Mouse (Mus musculus) thymus, postnatal 14 days (tissue): ENCODE results near the gene Vkorc1l1.
A peak's percentile ranks its signal among the peaks of the same experiment; 100 is the strongest.

ENCODE experiments used
- DNase-seq: peaks from one replicate; pipeline ENCODE4 v3.0.0; 2021

Gene Vkorc1l1

GRCm38 (mm10) chr5:130003229-130003628 lies 61.5 kb downstream of the Vkorc1l1 start:
- no peak for DNase-seq

DNA sequence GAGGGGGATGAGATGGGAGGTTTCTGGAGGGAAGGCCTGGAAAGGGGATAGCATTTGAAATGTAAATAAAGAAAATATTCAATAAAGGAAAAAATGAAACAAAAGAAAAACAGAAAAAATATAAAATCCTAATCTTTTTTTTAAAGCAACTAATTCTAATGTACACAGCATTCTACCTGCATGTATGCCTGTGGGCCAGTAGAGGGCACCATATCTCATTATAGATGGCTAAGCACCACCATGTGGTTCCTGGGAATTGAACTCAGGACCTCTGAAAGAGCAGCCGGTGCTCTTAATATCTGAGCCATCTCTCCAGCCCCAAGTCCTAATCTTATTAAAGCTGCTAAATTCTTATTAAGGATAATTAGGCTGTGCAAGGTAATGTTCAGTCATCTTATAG lies 65.6 kb downstream of the Vkorc1l1 start:
- no peak for DNase-seq

DNA sequence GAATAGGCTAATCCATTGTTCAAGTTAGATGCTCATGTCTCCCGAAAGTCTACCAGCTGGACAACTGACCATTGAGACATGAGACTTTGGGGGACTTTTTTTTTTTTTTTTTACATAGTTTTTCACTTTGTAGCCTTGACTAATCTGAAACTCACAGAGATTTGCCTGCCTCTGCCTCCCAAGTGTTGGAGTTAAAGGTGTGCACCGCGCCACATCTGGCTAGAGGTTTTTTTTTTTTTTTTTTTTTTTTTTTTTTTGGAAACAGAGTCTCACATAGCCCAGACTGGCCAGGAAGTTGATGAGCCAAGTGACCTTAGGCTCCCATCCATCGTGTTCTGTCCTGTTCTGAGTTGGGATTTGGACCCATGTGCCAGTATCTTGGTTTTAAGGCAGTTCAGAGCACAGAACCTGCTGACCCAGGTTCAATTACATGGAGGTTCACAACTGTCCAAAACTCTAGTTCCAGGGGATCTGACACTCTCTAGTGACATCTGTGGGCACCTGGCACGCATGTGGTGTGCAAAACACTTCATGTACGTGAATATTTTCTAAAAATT lies 66.3 kb downstream of the Vkorc1l1 start:
- no peak for DNase-seq

DNA sequence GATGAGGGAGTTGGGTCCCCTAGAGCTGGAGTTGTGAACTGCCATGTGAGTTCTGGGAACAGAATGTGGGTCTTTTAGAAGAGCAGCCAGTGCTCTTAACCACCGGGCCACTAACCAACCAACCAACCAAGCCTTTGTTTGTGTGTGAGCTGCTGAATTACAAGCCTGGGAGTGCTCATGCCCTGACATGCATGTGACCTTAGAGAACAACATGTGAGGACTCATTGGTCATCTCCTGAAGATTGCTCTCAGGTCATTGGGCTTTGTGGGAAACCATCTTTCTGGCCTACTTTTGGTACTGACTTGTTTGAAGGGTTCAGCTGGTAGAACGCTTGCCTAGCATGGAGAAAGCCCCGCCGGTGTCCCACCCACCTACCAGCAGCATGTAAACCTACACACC lies 68.0 kb downstream of the Vkorc1l1 start:
- DNase-seq = no peak

GRCm38 (mm10) chr5:130010961-130011360 lies 69.2 kb downstream of the Vkorc1l1 start:
- DNase-seq = no peak

DNA sequence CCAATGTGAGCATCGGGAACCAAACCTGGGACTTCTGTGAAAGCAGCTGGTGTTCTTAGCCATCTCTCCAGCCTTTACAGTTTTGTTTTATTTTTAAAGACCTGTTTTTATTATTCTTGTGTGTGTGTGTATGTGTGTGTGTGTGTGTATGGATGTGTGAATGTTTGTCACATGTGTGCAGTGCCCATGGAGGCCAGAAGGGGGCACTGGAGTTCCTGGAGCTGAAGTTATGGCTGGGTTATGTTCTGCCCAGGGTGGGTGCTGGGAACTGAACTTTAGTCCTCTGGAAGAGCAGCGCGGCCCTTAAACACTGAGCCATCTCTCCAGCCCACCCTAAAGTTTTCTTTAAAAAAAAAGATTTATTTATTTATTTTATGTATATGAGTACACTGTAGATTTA lies 73.3 kb downstream of the Vkorc1l1 start:
- no peak for DNase-seq

GRCm38 (mm10) chr5:130019461-130019860 lies 77.7 kb downstream of the Vkorc1l1 start:
- DNase-seq = no peak

GRCm38 (mm10) chr5:130021361-130021966 lies 79.7 kb downstream of the Vkorc1l1 start:
- no peak for DNase-seq

DNA sequence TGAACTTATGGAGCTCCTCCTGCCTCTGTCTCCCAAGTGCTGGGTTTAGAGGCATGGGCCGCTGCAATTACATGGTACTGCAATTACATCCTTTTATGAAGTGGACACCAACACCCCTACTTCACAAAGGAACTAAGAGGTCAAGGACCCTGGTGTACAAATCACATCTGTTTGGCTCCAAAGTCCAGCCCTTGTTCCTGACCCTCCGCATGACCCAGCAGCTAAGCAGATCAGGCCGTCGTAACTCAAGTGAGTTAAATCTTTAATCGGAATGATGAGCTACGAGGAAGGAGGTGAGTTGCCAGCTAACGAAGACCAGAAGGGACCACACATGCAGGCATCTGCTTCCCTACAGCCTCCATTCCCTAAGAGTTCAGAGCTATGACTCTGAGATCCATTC lies 80.6 kb downstream of the Vkorc1l1 start:
- no peak for DNase-seq

DNA sequence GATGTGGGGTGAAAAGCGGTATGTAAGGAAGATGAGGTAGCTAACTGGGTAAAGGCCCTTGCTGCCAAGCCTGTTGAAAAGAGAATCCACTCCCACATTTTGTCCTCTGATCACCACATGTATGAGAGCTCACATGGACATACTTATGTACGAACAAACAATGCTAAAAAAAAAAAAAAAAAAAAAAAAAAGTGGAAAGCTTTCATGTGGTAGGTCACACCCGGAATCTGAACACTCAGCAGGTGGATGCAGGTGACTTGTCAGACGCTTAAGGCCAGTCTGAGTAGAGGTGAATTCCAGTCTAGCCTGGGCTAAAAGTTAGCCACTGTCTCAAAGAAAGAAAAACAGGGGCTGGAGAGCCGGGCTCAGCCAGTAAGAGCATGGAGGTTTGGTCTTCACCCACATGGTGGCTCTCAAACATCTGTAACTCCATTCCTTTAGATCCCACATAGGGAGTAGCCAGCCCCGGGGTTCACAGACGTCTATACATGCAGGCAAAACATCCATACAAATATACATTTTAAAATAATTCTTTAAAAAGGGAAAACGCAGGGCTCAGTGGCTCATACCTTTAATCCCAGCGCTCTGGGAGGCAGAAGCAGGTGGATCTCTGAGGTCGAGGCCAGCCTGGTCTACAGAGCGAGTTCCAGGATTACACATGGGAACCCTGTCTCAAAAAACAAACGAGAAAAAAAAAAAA lies 81.4 kb downstream of the Vkorc1l1 start:
- DNase-seq = no peak

DNA sequence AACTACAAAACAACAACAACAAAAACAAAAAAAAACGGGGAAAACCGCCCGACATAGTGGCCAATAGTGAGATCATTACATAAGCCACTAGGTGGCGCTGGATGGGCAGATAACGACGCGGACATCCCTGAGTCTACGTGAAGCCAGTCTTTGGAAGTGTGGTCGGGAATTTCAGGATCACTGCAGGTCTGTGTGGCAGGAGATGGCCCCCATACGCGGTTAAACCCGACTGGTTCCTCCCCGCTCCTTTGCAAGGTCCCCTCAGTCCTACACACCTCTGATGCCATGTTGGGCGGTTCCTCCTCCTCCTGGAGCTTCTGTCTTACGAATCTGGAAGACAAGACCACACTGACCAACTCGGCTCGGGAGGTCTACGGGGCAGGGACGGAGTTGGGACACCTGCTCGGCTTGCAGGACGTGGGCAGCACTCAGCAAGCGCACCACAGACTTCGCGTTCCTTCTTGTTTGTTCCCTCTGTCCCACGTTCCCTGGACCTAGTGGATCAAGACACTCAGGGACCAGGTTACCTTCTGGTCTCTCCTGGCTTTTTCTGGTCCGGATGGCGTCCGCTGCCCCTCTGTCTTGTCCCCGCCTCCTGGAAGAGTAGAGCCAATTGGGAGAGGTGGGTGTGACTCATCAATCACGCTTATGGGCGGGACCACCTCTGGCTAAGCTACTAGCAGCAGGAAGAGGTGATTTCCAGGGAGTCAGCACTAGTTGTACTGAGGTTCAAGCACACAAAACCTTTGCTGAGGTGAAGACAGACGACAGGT lies 82.2 kb downstream of the Vkorc1l1 start:
- peak; percentile 82 for DNase-seq

DNA sequence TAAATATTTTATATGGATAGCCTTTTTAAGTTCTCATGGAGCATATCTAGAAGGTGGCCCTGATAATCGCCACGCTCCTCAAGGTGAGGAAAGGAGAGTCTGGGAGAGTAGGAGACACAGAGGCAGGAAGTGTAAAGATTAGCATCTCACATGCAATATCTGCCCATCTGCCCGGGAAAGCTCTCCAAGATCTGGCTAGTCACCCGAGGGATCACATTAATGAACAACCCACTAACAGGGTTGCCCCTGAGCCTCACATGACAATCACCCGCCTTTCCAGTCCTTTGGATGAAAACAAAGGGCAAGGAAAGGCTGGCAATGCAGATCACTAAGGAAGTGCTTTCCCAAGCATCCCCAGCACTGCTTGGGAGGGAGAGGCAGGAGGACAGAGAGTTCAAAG lies 85.4 kb downstream of the Vkorc1l1 start:
- no peak for DNase-seq

DNA sequence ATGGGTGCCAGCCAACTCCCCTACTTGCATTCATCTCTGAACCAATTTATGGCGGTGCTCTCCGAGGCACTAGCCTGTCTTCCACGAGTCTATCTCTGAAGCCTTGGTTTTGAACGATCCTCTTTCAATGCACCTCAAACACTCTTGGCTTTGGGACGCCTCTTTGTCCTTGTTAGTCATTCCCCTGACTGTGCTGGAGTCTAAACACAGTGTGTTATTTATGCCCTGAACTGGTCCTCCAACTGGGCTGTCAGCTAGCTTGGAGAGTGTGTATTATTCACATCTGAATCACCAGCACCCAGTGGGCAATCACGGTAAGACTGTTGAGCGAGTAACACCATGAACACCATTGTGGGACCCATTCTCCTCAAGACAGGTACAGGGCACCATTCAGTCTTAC lies 85.9 kb downstream of the Vkorc1l1 start:
- DNase-seq = no peak

- peak; percentile 85 for DNase-seq
Measured at GRCm38 (mm10) chr5:130029142-130029897, 87.5 kb downstream of the Vkorc1l1 start, which contains the start of the genes Asl and Crcp. Gene Asl (minus strand): TSS chr5:130029247. Gene Crcp (plus strand): TSS chr5:130029290.

- no peak for DNase-seq
Measured at GRCm38 (mm10) chr5:130031410-130032390, 89.9 kb downstream of the Vkorc1l1 start.

DNA sequence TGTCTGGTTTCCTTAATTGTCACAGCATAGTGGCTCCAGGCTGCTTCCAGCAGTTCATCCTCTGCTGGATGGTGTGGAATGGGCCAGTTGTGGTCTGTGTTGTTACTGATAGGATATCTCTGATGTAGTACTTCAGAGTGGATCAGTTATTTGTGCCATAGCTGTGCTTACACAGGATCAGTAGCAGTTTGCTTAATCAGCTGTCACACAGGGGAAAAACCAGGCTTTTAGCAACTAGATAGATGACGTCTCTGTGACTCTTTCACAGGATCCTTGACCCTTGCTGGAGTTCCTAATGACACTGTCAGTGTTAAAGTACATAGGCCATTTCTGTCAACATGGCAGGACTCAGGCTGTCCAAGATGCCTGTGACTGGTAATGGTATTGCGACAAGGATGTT lies 92.1 kb downstream of the Vkorc1l1 start:
- no peak for DNase-seq
